Mouse (Mus musculus): ENCODE results near the gene Sh3gl2. TPM values are rescaled to one million over a fixed set of nuclear protein-coding genes. Genes with fewer than 3 reads are reported as not detected.

Gene Sh3gl2
- polyA plus RNA-seq, 2 experiments, result 0.10 TPM; not detected in 1

DNA sequence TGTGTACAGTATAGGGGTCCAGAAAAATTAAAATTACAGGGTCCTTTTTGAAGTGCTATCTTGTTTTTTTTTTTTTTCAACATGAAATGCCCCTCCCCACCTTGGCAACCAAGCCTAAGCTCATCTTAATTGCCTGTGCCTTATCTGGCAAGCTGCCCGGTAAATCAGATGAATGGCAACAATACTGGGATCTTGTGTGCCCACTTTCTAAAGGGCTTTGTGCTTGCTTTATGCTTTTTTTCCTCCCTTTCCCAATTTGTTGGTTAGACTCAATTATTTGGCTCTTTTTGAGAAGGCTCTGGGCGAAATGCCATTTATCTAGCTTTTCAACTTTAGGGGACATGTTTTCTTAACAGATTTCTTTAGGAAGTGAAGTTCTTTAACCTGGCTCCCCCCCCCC lies 45.3 kb downstream of the Sh3gl2 start:
- Histone ChIP-seq H3K9me3 (ENCODE audit: control insufficient read depth, low read length) (no peaks in the 10 kb centered on the region), H3K36me3 (replicated peaks; ENCODE audit: control insufficient read depth, insufficient read depth, low read depth) (no peaks in the 10 kb centered on the region), H3K4me3 (ENCODE audit: insufficient read depth in 1 of 2, low read depth in 2 of 2, low read length in 2 of 2) (no peak overlapping the region), H3K9ac (replicated peaks) (no peak overlapping the region), H3K4me1 (replicated peaks; ENCODE audit: control insufficient read depth in 2 of 2, insufficient read depth in 2 of 2, low read length in 1 of 2) (no peaks in the 10 kb centered on the region), H3K4me2 (ENCODE audit: low read depth) (no peak overlapping the region), H3K27me3 (ENCODE audit: control insufficient read depth, insufficient read depth, low read length) (no peaks in the 10 kb centered on the region), H3K27ac (no peak overlapping the region)
- TF ChIP-seq CTCF (IDR thresholded peaks at IDR 0.05; ENCODE audit: low read depth) (no peak), EP300 (IDR thresholded peaks at IDR 0.05; ENCODE audit: low read depth) (no peak)
- WGBS (ENCODE audit: insufficient replicate concordance), result 51% methylated on average over 2 of the region's 2 CpGs
- ATAC-seq (ENCODE audit: insufficient read depth), result no peak
- no peak for DNase-seq (ENCODE audit: low read depth in 3 of 3, low spot score in 3 of 3)

DNA sequence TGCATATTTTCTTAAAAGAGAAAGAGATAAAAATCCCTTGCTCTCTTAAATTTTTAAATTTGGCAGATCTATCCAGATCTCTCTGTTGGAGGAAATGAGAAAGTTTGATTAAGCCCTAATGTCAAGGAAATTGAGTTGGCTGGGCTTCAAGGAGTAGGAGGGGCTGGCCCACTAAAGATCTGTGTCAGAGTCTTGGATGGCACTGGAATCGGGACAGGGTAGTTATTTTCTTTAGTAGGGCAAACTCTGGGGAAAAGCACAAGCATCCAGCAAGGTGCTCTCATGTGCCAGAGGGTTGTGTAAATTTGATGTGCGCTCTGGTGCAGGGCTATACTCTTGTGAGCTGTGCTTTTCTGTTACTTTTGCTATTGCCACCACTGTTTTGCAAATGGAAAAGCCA lies 45.9 kb downstream of the Sh3gl2 start:
- 50% methylated on average over 2 of the region's 2 CpGs for WGBS (ENCODE audit: insufficient replicate concordance)
- DNase-seq (ENCODE audit: low read depth in 3 of 3, low spot score in 3 of 3) (no peak), ATAC-seq (ENCODE audit: insufficient read depth) (no peak)
- no peak overlapping the region for H3K9ac ChIP-seq (replicated peaks)
- H3K4me3 ChIP-seq (ENCODE audit: insufficient read depth in 1 of 2, low read depth in 2 of 2, low read length in 2 of 2), result no peak overlapping the region
- no peak overlapping the region for H3K27ac ChIP-seq
- H3K36me3 ChIP-seq (replicated peaks; ENCODE audit: control insufficient read depth, insufficient read depth, low read depth), result no peaks in the 10 kb centered on the region
- TF ChIP-seq EP300 (IDR thresholded peaks at IDR 0.05; ENCODE audit: low read depth), result no peak
- no peak for TF ChIP-seq CTCF (IDR thresholded peaks at IDR 0.05; ENCODE audit: low read depth)
- no peak overlapping the region for H3K4me2 ChIP-seq (ENCODE audit: low read depth)
- H3K27me3 ChIP-seq (ENCODE audit: control insufficient read depth, insufficient read depth, low read length), result no peaks in the 10 kb centered on the region
- no peaks in the 10 kb centered on the region for H3K4me1 ChIP-seq (replicated peaks; ENCODE audit: control insufficient read depth in 2 of 2, insufficient read depth in 2 of 2, low read length in 1 of 2)
- no peaks in the 10 kb centered on the region for H3K9me3 ChIP-seq (ENCODE audit: control insufficient read depth, low read length)

DNA sequence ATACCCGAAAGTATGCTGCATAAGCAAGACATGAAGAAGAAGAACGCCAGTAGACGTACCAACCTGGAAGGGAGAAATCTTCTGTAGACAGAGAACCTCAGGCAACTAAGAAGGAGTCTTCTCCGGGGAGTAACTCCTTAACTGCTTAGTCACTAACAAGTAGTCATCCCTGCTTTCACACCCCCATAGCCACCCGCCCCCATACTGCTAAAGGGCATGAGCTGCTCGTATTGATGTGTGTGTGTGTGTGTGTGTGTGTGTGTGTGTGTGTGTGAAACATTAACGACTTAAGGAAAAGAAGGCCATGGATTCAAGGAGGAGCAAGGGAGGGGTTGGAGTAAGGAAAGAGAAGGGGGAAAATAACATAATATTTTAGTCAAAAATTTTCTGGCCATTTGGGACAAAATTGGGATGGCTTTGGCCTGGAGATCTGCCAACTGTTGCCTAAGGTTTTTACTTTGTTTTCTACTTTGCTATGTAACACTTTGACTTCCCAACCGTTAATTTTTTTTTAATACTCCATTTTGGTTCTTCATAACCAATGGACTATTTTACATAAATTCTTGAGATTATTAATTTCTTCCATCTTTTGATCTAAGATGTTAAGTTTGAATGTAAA lies 51.0 kb downstream of the Sh3gl2 start:
- Histone ChIP-seq H3K9ac (replicated peaks) (no peak overlapping the region), H3K4me3 (ENCODE audit: insufficient read depth in 1 of 2, low read depth in 2 of 2, low read length in 2 of 2) (no peak overlapping the region), H3K4me2 (ENCODE audit: low read depth) (no peak overlapping the region), H3K36me3 (replicated peaks; ENCODE audit: control insufficient read depth, insufficient read depth, low read depth) (no peaks in the 10 kb centered on the region), H3K4me1 (replicated peaks; ENCODE audit: control insufficient read depth in 2 of 2, insufficient read depth in 2 of 2, low read length in 1 of 2) (no peaks in the 10 kb centered on the region), H3K27ac (no peak overlapping the region), H3K9me3 (ENCODE audit: control insufficient read depth, low read length) (no peaks in the 10 kb centered on the region), H3K27me3 (ENCODE audit: control insufficient read depth, insufficient read depth, low read length) (no peaks in the 10 kb centered on the region)
- no peak for ATAC-seq (ENCODE audit: insufficient read depth)
- 60% methylated on average over 5 of the region's 8 CpGs for WGBS (ENCODE audit: insufficient replicate concordance)
- no peak for DNase-seq (ENCODE audit: low read depth in 3 of 3, low spot score in 3 of 3)
- TF ChIP-seq CTCF (IDR thresholded peaks at IDR 0.05; ENCODE audit: low read depth) (no peak), EP300 (IDR thresholded peaks at IDR 0.05; ENCODE audit: low read depth) (no peak)

DNA sequence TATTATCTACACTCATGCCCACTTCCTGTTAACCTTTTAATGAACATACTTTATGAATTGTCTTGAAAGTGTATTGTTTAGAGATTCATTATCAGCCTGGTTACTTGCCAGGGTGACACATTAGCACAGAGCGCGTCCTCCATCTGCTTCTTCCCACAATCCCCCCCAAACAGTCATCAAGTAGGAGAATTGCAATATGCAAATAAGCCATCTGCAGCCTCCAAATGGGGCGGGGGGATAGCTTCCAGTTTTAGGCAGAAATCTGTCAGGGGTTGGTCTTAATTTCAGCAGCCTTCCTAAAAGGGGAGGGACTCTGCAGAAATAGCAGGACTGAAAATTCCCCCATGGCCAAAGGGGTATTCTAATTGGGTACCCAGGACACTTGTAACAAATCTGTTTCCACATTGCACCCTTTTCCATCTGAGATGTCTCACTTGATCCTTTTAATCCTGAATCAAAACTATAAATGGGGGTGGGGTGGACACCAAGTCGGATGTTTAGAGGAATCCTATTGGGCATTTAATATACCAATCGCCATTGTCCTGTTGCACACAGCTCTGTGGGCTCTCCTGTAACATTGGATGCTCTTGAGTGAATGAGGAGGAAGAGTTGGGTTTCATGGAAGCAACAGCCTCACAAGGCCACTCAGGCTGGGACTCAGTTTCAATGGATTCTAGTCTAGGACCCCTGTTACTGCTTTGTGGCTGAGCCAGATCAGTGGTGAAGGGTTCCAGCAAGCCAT lies 51.7 kb downstream of the Sh3gl2 start:
- TF ChIP-seq EP300 (IDR thresholded peaks at IDR 0.05; ENCODE audit: low read depth), result no peak
- no peak for TF ChIP-seq CTCF (IDR thresholded peaks at IDR 0.05; ENCODE audit: low read depth)
- 71% methylated on average over 5 of the region's 5 CpGs for WGBS (ENCODE audit: insufficient replicate concordance)

DNA sequence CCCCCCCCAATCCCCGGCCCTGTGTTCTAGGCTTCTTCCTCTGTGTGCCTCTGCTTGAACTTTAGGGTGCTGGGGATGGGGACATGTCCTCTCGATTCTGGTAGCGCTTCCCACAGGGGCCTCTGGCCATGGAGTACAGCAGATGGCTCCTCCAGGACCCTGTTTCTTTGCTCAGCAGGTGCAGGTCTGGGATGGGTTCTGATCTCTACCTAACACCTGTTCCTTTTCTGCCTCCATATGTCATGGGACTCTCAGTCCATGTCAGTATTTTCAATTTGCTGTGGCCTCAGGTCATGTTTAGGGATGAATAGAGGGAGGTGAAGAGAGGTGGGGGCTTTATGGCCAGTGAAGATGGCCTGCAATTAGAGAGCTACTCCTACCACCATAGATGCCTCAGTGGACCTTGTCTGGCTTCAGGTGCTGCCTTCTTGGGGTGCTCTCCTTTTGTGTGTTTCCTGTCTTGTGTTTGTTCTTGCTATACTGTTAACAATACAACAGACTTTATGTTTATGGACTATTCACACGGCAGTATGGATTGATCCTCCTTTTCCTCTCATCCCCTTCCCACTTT lies 52.9 kb downstream of the Sh3gl2 start:
- H3K4me3 ChIP-seq (ENCODE audit: insufficient read depth in 1 of 2, low read depth in 2 of 2, low read length in 2 of 2), result no peak overlapping the region
- H3K9me3 ChIP-seq (ENCODE audit: control insufficient read depth, low read length), result no peaks in the 10 kb centered on the region
- 65% methylated on average over 3 of the region's 4 CpGs for WGBS (ENCODE audit: insufficient replicate concordance)
- DNase-seq (ENCODE audit: low read depth in 3 of 3, low spot score in 3 of 3) (no peak), ATAC-seq (ENCODE audit: insufficient read depth) (no peak)
- no peaks in the 10 kb centered on the region for H3K4me1 ChIP-seq (replicated peaks; ENCODE audit: control insufficient read depth in 2 of 2, insufficient read depth in 2 of 2, low read length in 1 of 2)
- no peak overlapping the region for H3K4me2 ChIP-seq (ENCODE audit: low read depth)
- H3K9ac ChIP-seq (replicated peaks), result no peak overlapping the region
- TF ChIP-seq EP300 (IDR thresholded peaks at IDR 0.05; ENCODE audit: low read depth) (no peak), CTCF (IDR thresholded peaks at IDR 0.05; ENCODE audit: low read depth) (no peak)
- no peak overlapping the region for H3K27ac ChIP-seq
- H3K36me3 ChIP-seq (replicated peaks; ENCODE audit: control insufficient read depth, insufficient read depth, low read depth), result no peaks in the 10 kb centered on the region
- H3K27me3 ChIP-seq (ENCODE audit: control insufficient read depth, insufficient read depth, low read length), result no peaks in the 10 kb centered on the region

More for the DNA sequence above, 51.7 kb downstream of the Sh3gl2 start:
- H3K27me3 ChIP-seq (ENCODE audit: control insufficient read depth, insufficient read depth, low read length), result no peaks in the 10 kb centered on the region
- H3K9ac ChIP-seq (replicated peaks), result no peak overlapping the region
- H3K4me3 ChIP-seq (ENCODE audit: insufficient read depth in 1 of 2, low read depth in 2 of 2, low read length in 2 of 2), result no peak overlapping the region
- H3K36me3 ChIP-seq (replicated peaks; ENCODE audit: control insufficient read depth, insufficient read depth, low read depth), result no peaks in the 10 kb centered on the region
- no peak overlapping the region for H3K4me2 ChIP-seq (ENCODE audit: low read depth)
- ATAC-seq (ENCODE audit: insufficient read depth) (no peak), DNase-seq (ENCODE audit: low read depth in 3 of 3, low spot score in 3 of 3) (no peak)
- no peak overlapping the region for H3K27ac ChIP-seq
- no peaks in the 10 kb centered on the region for H3K4me1 ChIP-seq (replicated peaks; ENCODE audit: control insufficient read depth in 2 of 2, insufficient read depth in 2 of 2, low read length in 1 of 2)
- H3K9me3 ChIP-seq (ENCODE audit: control insufficient read depth, low read length), result no peaks in the 10 kb centered on the region

Data from liver, embryonic 14.5 days (tissue).